Mouse (Mus musculus): ENCODE data around the gene Dynlt1f. TPM values are rescaled to one million over a fixed set of nuclear protein-coding genes. Genes with fewer than 3 reads are reported as not detected.
"Not testable (repeated sequence)": the region's sequence is repeated elsewhere in the genome, so short reads cannot be mapped to it uniquely, and the experiment has no call there.

The Dynlt1f gene
- total RNA-seq, 2 experiments from 2014 or later: 122 to 127 TPM

DNA sequence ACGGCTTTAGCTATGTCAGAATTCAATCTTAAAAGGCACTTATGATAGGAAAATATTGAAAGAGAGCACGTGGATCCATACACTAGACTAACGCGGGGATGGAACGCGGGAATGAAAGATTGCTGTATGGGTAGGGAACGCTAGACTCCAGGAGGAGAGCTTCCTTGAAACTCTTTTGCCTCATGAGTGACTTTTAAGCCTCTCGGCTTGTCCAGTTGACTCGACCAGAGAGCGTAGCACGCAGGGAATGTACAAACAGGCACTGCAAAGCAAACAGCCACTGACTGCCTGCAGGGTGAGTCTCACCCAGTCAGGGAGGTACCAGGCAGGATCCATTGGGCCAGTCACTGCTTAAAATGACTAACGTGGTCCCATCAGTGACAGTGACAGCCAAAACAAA is 33.7 kb downstream of the Dynlt1f start:
- DNase-seq: not testable (repeated sequence)

- not testable (repeated sequence) for DNase-seq
Measured at GRCm38 (mm10) chr17:6620730-6621451, 34.8 kb downstream of the Dynlt1f start.

DNA sequence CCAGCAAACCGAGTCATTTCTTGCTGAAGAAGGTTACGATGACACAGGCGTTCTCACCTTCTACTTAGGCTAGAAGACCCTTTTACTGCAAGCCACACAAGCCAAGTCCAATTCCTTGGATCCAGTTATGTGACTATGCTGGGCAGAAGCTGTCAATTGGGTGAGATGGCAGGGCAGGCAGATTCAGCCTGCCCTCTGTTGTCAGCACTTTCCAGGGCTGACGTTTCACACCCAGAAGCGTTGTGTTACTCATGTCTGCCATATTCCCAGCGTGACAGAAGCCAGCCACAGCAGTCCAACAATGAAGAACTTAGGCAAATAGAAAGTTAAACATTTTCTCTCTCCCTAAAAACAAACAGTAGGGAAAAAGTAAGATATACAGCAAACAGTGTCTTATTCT is 35.7 kb downstream of the Dynlt1f start:
- DNase-seq: not testable (repeated sequence)

DNA sequence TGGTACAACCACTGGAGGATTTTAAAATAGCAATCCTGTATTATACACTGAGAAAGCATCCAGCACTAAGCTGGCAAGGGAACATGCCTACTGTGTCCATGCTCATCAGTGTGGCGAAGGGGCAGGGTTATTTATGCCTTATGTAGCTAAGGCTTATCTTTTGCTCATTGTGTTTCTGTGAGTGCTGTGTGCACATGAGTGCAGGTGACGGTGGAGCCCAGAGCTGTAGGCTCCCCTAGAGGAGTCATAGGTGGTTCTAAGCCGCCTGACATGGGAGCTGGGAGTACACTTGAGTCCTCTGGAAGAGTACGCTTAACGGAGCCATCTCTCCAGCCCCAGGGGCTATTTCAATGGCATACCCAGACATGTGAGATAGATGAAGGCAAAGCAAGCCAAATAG is 36.4 kb downstream of the Dynlt1f start:
- DNase-seq: not testable (repeated sequence)

DNA sequence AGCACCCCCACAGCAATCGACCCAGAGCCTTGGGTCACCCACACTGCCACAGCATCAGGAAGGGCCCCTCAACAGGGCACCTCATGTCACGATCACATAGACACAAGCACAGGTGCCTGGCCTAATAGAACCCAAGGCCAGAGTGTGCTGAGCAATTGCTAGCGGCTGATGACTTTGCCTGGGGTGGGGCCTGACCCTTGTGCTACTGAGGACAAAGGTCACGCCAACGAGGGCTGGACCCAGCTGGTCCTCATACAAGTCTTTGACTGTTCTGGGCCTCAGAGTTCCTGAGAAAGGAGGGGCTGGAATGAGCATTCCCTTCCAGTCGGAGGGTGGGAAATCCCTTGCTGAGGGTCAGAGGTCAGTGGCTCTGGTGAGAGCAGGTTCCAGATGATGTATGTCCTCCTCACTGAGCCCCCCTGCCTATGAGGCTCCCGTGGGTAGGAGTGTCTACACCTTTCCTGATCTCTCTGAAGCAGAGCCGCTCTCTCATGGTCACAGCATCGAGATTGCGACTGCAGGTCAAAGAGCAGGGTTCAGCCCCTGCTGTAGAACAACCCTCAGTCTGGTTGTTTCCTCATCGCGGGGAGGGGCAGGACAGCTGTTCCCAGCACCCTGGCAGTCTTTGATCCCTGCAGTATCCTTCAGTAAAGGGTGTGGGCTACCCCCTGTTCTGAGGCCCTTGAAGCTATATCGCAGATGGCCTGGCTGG is 37.9 kb downstream of the Dynlt1f start:
- DNase-seq: not testable (repeated sequence)

GRCm38 (mm10) chr17:6616731-6617130 is 39.0 kb downstream of the Dynlt1f start:
- DNase-seq: not testable (repeated sequence)

GRCm38 (mm10) chr17:6614316-6614715 is 41.4 kb downstream of the Dynlt1f start:
- not testable (repeated sequence) for DNase-seq

GRCm38 (mm10) chr17:6613524-6613923 is 42.2 kb downstream of the Dynlt1f start:
- DNase-seq: not testable (repeated sequence)

GRCm38 (mm10) chr17:6605347-6605746 is 50.4 kb downstream of the Dynlt1f start:
- not testable (repeated sequence) for DNase-seq

GRCm38 (mm10) chr17:6602205-6602604 is 53.5 kb downstream of the Dynlt1f start:
- not testable (repeated sequence) for DNase-seq

GRCm38 (mm10) chr17:6601204-6601911 is 54.3 kb downstream of the Dynlt1f start, which contains the start of gene Dynlt1c:
Dynlt1c (plus strand) TSS chr17:6601671.
- DNase-seq: peak; percentile 80

DNA sequence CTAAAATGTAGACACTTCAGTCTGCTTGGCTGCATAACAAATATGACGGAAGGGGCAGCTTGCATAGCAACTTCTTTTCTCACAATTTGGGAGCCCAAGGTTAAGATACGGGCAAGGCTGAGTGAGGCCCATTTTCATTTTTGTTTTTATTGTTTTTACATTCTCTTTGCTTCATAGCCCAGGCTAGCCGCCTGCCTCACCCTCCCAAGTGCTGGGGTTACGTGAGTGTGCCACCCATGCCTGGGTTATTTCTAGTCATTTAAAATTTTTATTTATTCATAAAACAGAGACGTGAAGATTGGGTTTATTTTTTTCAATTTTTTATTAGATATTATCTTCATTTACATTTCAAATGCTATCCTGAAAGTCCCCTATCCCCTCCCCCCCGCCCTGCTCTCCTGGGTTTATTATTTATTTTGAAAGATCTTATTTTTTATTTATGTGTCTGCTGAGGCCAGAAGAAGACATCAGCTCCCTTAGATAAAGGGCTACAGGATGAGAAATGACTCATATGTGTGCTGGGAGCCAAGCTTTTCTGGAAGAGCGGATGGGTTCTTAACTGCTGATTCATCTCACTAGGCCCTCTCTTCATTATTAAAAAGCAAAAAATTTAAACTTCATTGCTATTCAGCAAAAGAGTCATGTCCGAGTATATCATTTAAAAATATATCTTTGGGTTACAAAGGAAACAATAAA is 55.3 kb downstream of the Dynlt1f start:
- peak; percentile 42 for DNase-seq

GRCm38 (mm10) chr17:6598356-6598755 is 57.3 kb downstream of the Dynlt1f start:
- not testable (repeated sequence) for DNase-seq

Other genes starting within 250 kb of the Dynlt1f start
- 100 to 1,000 TPM; 131 to 145 TPM for gene Dynlt1b, start 225.8 kb downstream of the Dynlt1f start, total RNA-seq (2021)
- gene Dynlt1c, start 54.2 kb downstream of the Dynlt1f start, total RNA-seq (2021): 10 to 100 TPM in 1 of 2 experiments, 1 to 10 TPM in 1; 6.1 to 12.0 TPM
- 1 to 10 TPM in 1 of 2 experiments, under 1 TPM in 1; 0.99 to 1.1 TPM for gene Sytl3, start 3.2 kb upstream of the Dynlt1f start, total RNA-seq (2021)
- 10 to 100 TPM; 18.2 to 21.2 TPM for gene Ezr, start 126.9 kb upstream of the Dynlt1f start, total RNA-seq (2021)